Mouse (Mus musculus) G1E (cell line): Measurements from ENCODE around the gene Pdha2.

Experiments used
- CTCF ChIP-seq: IDR thresholded peaks from 2 replicates; pipeline ENCODE4 v1.5.1; 2012; ENCODE audit warnings: low read depth, low read length, inconsistent platforms, mixed read lengths
- GATA1 ChIP-seq: IDR thresholded peaks from 2 replicates; pipeline ENCODE4 v1.6.1; 2012; ENCODE audit warnings: borderline replicate concordance, low read length, inconsistent platforms, mixed read lengths
- TAL1 ChIP-seq: conservative IDR thresholded peaks from 2 replicates; pipeline ENCODE4 v1.6.1; 2012; ENCODE audit warnings: low read depth, low read length, inconsistent platforms, mixed read lengths

- TF ChIP-seq CTCF (no peak), GATA1 (no peak), TAL1 (no peak)
Measured at GRCm38 (mm10) chr3:141244725-141245298, 32.7 kb upstream of the Pdha2 start.
